Mouse (Mus musculus) testis, postnatal 14 days (tissue): ENCODE data around the gene Phb2.

Experiments used
- DNase-seq: peaks from one replicate; pipeline ENCODE4 v3.0.0; 2021; ENCODE audit warnings: low spot score

Gene Phb2

GRCm38 (mm10) chr6:124693243-124693981 is 18.7 kb upstream of the Phb2 start:
- DNase-seq = no peak

DNA sequence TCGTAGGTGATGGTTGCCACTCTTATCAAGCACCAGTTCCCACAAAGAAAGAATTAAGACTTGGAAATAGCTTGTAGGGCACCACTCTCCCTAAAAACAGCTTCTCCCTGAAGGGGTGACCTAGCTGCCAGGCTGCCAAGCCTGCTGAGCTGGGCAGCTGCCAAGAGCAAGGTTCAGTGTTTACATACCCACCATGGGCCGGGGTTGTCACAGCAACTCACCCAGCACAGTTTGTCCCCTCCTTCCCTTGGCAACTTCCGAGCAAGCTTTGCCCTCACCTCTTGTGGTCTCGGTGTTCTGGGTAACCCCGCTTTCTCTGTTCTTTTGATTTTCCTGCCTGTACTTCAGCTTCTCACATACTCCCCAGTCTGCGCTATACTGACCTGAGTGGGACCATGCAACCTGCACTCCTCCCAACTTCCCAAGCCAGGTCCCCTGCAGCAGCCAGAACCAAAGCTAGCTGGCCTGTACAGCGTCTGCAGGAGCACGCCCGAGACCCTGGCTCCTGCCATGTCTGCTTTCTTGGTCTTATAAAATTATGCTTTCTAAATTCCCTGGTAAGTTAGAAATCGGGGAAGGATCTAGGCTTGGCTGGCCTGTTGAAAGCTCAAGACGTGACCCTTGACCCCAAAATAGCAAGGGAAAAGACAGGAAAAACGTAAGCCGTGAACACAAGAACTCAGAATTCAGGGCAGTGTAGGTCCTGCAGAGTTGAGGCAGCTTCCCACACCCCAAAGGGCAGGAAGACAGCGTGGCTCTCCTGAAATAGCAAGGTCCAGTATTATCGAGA is 17.8 kb upstream of the Phb2 start:
- peak; percentile 44 for DNase-seq

GRCm38 (mm10) chr6:124696441-124697150 is 15.5 kb upstream of the Phb2 start:
- DNase-seq = no peak

GRCm38 (mm10) chr6:124698751-124699150 is 13.4 kb upstream of the Phb2 start:
- no peak for DNase-seq

- DNase-seq = no peak
Observed at GRCm38 (mm10) chr6:124699366-124699765, 12.8 kb upstream of the Phb2 start.

DNA sequence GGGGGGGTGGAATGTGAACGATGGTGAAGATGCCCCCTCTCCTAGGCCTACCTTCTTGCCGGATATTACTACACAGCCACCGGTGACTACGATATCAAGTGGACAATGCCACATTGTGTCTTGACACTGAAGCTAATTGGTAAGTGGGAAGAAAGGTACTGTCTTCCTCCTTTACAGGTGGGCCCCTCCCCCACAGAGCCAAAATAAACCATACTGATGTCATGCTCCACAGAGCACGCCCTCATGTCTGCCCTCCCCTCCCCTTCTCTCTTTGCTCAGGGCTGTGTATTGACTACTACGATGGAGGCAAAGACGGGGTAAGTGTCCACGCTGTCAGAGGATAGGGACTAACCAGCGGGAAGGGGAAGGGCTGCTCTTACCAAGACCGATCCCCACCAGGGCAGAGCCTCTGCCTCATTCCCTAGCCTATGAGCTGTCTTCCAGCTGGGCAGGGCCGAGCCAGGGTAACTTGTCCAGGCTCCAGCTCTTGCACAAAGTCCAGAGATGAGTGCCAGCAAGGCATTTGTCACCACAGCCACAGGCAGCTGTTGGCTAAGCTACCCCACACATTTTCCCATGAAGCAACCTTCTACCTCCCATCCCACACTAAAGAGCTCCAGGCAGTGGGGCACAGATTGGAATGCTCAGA is 12.1 kb upstream of the Phb2 start:
- DNase-seq = no peak

- DNase-seq = no peak
Observed at GRCm38 (mm10) chr6:124701338-124701737, 10.8 kb upstream of the Phb2 start.

DNA sequence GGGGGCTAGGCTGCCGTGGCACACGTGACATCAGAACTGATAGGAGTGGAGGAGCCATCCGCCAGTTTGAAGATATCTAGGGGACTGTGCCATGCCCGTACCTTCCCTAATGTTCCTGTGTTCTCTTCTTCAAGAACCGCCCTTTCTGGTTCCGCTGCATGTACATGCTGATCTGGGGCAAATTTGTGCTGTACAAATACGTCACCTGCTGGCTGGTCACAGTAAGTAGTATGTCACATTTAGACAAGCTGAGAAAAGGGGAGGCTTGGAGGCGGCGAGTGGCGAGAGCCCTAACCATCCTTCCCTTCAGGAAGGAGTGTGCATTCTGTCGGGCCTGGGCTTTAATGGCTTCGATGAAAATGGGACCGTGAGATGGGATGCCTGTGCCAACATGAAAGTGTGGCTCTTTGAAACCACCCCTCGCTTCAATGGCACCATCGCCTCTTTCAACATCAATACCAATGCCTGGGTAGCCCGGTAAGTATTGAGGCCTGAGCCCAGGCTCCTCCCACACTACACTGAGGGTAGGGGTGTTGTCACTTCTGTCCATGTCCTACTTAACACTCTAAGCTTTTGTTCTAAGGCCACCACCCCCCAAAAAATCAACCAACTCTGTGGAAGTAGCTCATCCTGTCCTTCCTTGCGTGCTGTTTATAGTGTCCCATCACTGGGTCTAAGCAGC is 9.9 kb upstream of the Phb2 start:
- DNase-seq = no peak

DNA sequence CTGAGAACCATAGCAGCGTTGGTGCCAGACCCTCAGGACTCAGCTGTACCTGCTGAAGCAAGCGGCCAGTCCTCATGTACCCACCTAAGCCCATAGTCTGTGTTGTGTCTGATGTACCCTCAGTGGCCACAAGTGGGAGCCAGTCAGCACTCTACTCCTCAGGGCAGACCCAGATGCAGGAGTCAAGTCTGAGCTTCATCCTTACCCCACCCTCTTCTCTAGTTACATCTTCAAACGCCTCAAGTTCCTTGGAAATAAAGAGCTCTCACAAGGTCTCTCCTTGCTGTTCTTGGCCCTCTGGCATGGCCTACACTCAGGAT is 9.4 kb upstream of the Phb2 start:
- DNase-seq = no peak

GRCm38 (mm10) chr6:124703789-124704188 is 8.3 kb upstream of the Phb2 start:
- DNase-seq = no peak

DNA sequence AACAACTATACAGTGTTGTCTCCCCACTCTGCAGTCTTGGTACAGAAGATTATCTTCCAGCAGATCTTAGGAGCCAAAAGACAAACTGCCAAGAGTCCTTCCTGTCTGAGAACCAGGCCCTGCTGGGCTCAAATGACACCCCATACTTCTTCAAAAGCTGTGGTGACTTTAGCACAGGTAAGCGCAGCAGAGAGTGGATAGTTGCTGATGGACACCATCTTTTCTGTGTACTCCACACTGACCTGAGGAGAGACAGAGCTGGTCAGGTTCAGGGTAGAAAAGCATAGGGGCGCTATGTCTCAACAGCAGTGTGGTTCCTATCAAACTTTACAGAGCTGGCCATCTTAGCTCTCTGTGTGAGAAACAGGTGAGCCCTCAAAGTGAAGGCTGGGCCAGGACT is 7.7 kb upstream of the Phb2 start:
- DNase-seq = no peak

- no peak for DNase-seq
Observed at GRCm38 (mm10) chr6:124706061-124706627, 6.0 kb upstream of the Phb2 start.

- no peak for DNase-seq
Observed at GRCm38 (mm10) chr6:124708289-124708889, 3.7 kb upstream of the Phb2 start.

- DNase-seq = no peak
Observed at GRCm38 (mm10) chr6:124712918-124713317, 782 bp downstream of the Phb2 start.

DNA sequence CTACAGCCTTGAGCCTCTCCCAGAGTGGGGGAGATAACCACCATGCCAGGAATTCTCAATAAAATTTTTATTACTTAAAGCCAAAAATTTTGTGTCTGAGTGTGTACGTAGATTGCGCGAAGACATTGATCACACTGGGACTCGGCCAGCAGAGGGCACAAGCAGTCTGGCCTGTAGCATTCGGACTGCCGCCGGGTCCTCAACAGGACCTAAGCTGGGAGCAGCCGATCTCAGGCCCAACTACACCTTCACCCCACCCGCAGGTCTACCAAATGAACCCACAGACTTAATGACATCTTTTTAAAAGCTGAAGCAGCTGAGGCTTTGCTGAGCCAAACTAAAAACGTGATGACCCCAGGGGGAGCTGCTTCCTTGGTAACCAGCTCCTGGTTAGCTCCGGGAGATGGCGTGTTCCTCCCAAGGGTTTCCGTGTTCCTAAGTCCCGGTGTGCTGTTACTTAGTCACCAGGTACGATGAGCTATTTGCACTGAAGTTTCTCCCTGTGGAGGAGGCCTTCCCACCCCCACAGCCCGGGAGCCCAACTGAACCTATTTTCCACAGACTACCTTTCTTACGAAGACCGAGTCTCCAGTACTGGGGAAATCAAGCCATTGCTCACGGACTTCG is 4.8 kb downstream of the Phb2 start:
- no peak for DNase-seq

GRCm38 (mm10) chr6:124717968-124718367 is 5.8 kb downstream of the Phb2 start:
- no peak for DNase-seq

GRCm38 (mm10) chr6:124718703-124719102 is 6.6 kb downstream of the Phb2 start:
- peak; percentile 55 for DNase-seq

GRCm38 (mm10) chr6:124719354-124719978 is 7.3 kb downstream of the Phb2 start:
- no peak for DNase-seq

DNA sequence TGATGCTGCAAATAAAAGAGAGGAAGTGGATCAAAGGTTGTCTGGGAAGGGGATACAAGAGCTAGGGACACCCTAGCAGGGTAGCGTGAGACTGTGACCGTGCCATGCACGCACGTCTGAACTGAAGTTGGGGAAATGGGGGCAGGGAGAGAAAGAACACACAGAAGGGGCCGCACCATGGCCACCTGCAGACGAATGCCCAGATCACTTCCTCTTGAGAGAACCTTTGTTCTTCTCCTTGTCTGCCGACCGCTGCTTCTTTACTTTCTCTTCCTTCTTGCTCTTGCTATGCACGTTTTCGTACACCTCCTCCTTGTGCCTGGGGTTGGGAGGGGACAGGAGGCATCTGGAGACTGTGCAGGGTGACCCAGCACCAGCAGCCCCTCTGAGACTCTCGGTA is 8.8 kb downstream of the Phb2 start:
- DNase-seq = no peak

DNA sequence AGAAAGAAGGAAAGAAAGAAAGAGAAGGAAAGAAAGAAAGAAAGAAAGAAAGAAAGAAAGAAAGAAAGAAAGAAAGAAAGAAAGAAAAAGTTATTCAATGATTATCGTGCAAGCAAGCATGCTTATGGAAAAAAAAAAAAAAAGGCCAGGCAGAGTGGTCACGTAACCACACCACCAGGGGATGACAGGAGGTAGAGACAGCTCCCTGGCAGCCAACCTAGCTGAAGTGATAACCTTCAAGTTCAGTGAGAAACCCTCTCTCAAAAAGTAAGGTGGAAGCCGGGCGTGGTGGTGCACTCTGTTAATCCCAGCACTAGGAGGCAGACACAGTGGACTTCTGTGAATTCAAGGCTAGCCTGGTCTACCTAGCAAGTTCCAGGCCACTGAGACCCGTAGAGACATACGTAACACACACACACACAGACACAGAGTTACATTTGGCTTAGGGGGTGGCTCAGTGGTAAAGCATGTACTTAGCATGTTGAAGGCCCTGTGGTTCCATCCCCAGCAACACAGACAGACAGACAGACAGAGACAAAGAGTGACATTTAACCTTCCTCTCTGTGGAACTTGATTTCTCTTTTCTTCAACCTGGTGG is 10.8 kb downstream of the Phb2 start:
- DNase-seq = no peak
